Mouse (Mus musculus) forebrain, embryonic 10.5 days (tissue): Measurements from ENCODE around the gene Rgl1. TPM values are rescaled to one million over a fixed set of nuclear protein-coding genes. Genes with fewer than 3 reads are reported as not detected.

ENCODE experiments used
- DNase-seq: peaks from one replicate; pipeline ENCODE4 v3.0.0-alpha.2; 2017; ENCODE audit warnings: low spot score; ENCODE audit errors: extremely low spot score
- H3K27ac ChIP-seq: fragments of 300-500 bp; sonication (generic); 2 replicates; pipeline ENCODE4 v1.5.1; 2016; ENCODE audit warnings: mild to moderate bottlenecking
- H3K27me3 ChIP-seq: fragments of 300-500 bp; sonication (generic); 2 replicates; pipeline ENCODE4 v1.6.1; 2016; ENCODE audit warnings: mild to moderate bottlenecking; ENCODE audit not compliant: poor library complexity, severe bottlenecking
- H3K36me3 ChIP-seq: fragments of 300-500 bp; sonication (generic); replicated peaks from 2 replicates; pipeline ENCODE4 v1.6.1; 2016; ENCODE audit warnings: mild to moderate bottlenecking, moderate library complexity
- H3K4me1 ChIP-seq: fragments of 300-500 bp; sonication (generic); 2 replicates; pipeline ENCODE4 v1.6.1; 2016
- H3K4me3 ChIP-seq: fragments of 300-500 bp; sonication (generic); 2 replicates; pipeline ENCODE4 v1.5.1; 2016; ENCODE audit warnings: mild to moderate bottlenecking, moderate library complexity
- H3K9me3 ChIP-seq: fragments of 300-500 bp; sonication (generic); 2 replicates; pipeline ENCODE4 v1.6.1; 2016; ENCODE audit warnings: mild to moderate bottlenecking, moderate library complexity
- WGBS: fragments of 180-500 bp; shearing (Covaris S2); methylation state at CpG from one replicate; pipeline ENCODE4 v1.1.7; 2016; 5-methylcytosine and 5-hydroxymethylcytosine counted together
- polyA plus RNA-seq: library from polyadenylated mRNA; unstranded; fragments of >200 nt; fragmentation: Nextera tagmentation; extraction: Ambion mirVana; gene quantifications from 2 replicates; pipeline ENCODE4 v1.2.1, GENCODE M21; 2016

The Rgl1 gene
- polyA plus RNA-seq, 1 experiment from 2014 or later = 29.1 TPM

DNA sequence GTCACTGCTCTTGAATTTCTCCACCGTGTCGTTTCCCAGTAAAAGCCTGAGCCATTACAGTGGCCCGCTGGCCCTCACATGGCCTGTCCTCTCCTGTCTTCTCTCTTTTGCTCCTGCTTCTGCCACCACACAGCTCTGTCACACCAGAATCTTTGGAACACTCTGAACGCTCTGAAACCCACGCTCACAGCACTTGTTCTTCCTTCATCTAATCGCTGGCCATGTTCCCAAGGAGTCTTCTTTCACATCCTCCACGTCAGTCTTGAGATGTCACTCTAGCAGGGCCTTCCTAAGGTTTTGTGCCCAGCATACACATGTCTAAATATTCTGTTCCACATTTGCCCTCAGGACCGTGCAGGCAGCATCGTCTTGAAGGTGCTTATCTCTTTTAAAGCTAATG is 4.9 kb upstream of the Rgl1 start:
- no peak overlapping the region for H3K27ac ChIP-seq
- no peak overlapping the region for H3K4me3 ChIP-seq
- peaks cover 9% of the 10 kb centered on the region for H3K4me1 ChIP-seq
- DNase-seq = no peak
- H3K9me3 ChIP-seq = no peaks in the 10 kb centered on the region
- 93% methylated on average over 9 of the region's 9 CpGs for WGBS
- no peaks in the 10 kb centered on the region for H3K27me3 ChIP-seq
- H3K36me3 ChIP-seq = peaks cover 71% of the 10 kb centered on the region

GRCm38 (mm10) chr1:152767749-152768488 is 1.8 kb upstream of the Rgl1 start:
- Histone ChIP-seq H3K27ac (no peak overlapping the region), H3K4me3 (peak overlapping the region; percentile 89), H3K4me1 (peaks cover 19% of the 10 kb centered on the region), H3K27me3 (peaks cover 18% of the 10 kb centered on the region), H3K9me3 (no peaks in the 10 kb centered on the region), H3K36me3 (peaks cover 41% of the 10 kb centered on the region)
- DNase-seq = peak; percentile 83
- WGBS = 13% methylated on average over 5 of the region's 5 CpGs

- Histone ChIP-seq H3K4me3 (peak overlapping the region; percentile 89), H3K36me3 (peaks cover 32% of the 10 kb centered on the region), H3K4me1 (peaks cover 19% of the 10 kb centered on the region), H3K9me3 (no peaks in the 10 kb centered on the region), H3K27me3 (peaks cover 18% of the 10 kb centered on the region), H3K27ac (peak overlapping the region; percentile 92)
- 2% methylated on average over 60 of the region's 60 CpGs for WGBS
- no peak for DNase-seq
Measured at GRCm38 (mm10) chr1:152766804-152767748, 925 bp upstream of the Rgl1 start.

DNA sequence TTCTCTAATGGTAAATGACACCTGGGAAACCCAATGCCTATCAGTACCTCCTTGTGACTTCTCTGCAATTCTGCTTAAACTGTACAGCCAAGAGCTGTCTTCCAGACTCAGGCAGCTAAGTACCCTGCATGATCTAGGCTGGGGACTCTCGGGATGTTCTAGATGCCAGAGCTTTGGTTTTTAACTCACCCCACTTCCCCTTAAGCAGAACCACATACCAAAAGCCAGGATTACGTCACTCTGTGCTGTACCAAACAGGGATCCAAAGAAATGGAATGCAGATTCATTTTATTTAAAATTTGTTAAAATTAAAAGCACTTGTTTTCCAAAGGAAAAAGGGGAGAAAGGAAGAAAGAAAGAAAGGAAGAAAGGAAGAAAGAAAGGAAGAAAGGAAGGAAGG is 4.4 kb downstream of the Rgl1 start:
- peaks cover 9% of the 10 kb centered on the region for H3K4me1 ChIP-seq
- H3K27me3 ChIP-seq = peaks cover 18% of the 10 kb centered on the region
- no peaks in the 10 kb centered on the region for H3K9me3 ChIP-seq
- WGBS = 88% methylated on average over 2 of the region's 2 CpGs
- H3K4me3 ChIP-seq = no peak overlapping the region
- no peak for DNase-seq
- H3K27ac ChIP-seq = no peak overlapping the region
- no peaks in the 10 kb centered on the region for H3K36me3 ChIP-seq

DNA sequence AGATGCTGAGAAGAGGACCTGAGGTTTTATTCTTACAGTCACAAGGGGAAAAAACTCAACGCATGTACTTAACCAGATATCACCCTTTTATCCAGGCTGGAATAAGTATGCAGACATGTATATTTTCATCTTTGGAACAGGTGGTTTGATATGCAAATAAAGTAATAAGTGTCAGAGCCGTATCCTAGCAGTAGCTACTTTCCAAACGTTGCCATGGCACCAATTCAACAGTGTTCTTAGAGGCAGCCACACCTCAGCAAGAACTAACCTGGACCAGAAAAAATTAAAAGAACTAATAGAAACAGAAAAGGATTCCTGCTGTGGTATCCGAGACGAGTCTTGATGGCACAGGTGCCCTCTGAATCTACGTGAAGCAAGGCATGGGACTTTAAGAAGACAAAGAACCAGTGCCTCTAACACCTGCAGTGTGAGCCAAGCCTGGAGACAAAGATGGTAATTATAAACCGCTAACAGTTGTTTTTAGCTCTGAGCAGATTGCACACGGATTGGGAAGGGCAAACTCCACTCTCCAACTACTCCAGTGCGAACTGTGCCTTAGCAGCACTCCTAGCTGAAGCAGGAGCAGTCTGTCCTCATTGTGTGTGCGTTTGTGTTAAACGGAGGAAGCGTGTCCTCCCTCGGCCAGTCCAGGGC is 15.7 kb downstream of the Rgl1 start, which contains the start of gene Apobec4:
Gene Apobec4 (plus strand): TSS at position 240 of the 654 bp plus-strand sequence.
- Histone ChIP-seq H3K4me1 (peaks cover 17% of the 10 kb centered on the region), H3K27ac (peak within 1 kb of the TSS; percentile 22; the same call in 1 of the 2 replicates), H3K9me3 (no peaks in the 10 kb centered on the region), H3K36me3 (no peaks in the 10 kb centered on the region), H3K4me3 (no peak within 1 kb of the TSS), H3K27me3 (no peaks in the 10 kb centered on the region)
- DNase-seq = no peak
- 70% methylated on average over 13 of the region's 13 CpGs for WGBS

DNA sequence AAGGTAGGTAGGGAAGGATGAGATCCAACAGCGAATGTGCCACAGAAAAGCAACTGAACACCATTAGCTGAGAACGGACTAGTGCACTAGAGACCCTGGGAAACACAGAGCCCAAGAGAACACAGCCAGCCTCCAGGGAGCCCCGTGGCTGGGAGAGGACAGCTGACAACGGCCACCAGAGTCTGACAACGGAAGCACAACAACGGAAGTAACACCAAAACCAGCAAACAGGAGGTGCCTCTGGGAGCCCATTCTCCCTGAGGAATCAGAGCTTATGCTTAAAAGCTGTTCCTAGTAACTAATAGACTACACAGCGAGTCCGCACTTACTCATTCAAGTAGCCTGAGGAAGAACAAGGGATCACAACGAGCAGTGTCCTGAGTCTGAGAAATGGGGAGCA is 16.9 kb downstream of the Rgl1 start:
- Histone ChIP-seq H3K4me3 (no peak overlapping the region), H3K4me1 (peaks cover 17% of the 10 kb centered on the region), H3K36me3 (no peaks in the 10 kb centered on the region), H3K27ac (no peak overlapping the region), H3K27me3 (no peaks in the 10 kb centered on the region), H3K9me3 (no peaks in the 10 kb centered on the region)
- no peak for DNase-seq
- 80% methylated on average over 9 of the region's 9 CpGs for WGBS

DNA sequence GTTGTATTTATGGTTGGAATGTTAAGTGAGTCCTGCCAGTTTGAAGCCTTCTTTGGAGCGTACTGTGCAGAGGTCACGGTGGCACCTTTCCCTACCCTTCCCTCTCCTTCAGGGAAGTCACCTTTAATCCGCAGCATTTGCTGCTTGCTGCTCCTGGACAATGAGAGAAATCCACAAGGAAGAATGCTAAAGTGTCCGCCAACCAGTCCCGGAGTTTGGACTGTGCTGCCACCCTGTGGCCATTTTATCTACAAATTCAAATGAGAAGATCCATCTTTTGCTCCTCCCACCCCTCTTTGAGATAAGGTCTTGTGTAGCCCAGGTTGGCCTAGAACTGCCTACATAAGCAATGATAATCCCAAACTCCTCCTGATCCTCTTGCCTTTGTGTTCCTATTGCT is 19.7 kb downstream of the Rgl1 start:
- no peaks in the 10 kb centered on the region for H3K27me3 ChIP-seq
- no peaks in the 10 kb centered on the region for H3K9me3 ChIP-seq
- 8% methylated on average over 5 of the region's 5 CpGs for WGBS
- H3K36me3 ChIP-seq = no peaks in the 10 kb centered on the region
- H3K27ac ChIP-seq = no peak overlapping the region
- peaks cover 17% of the 10 kb centered on the region for H3K4me1 ChIP-seq
- peak; percentile 72 for DNase-seq
- H3K4me3 ChIP-seq = no peak overlapping the region

DNA sequence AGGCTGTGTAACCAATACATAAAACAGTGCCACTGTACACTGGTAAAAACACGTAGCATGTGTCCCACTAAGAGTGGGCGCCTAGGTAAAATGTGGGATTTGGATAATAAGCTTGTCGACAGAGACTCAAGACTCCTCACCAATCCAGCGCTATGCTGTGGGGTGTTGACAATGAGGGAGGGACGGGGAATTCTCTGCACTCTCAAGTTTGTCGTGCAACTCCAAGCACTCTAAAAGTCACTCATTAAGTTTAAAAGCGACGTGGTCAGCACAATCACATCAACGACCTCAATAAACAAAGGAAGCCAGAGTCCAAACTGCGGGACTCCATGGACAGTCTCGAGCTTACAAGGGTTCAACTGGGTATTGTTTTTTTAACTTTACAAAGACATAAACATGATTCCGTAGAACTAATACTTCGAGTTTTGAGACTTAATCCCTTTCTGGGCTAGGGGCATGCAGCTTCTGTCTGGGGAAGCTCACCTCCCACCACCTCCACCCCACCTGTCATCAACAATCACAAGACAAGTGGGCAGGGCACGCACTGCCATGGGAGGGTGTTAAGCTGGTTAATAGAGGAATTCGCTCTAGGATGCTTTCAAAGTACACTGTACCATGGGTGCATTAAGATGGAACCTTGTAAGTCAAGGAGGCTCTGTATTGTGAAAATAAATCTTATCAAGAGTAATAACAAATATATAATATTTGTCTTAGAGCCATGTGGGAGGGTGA is 22.9 kb downstream of the Rgl1 start:
- no peak overlapping the region for H3K27ac ChIP-seq
- H3K36me3 ChIP-seq = no peaks in the 10 kb centered on the region
- no peaks in the 10 kb centered on the region for H3K9me3 ChIP-seq
- no peaks in the 10 kb centered on the region for H3K27me3 ChIP-seq
- H3K4me1 ChIP-seq = peaks cover 5% of the 10 kb centered on the region
- 77% methylated on average over 15 of the region's 15 CpGs for WGBS
- no peak for DNase-seq
- no peak overlapping the region for H3K4me3 ChIP-seq

GRCm38 (mm10) chr1:152739374-152739773 is 26.8 kb downstream of the Rgl1 start:
- no peak for DNase-seq
- Histone ChIP-seq H3K27ac (no peak overlapping the region), H3K9me3 (no peaks in the 10 kb centered on the region), H3K4me1 (no peaks in the 10 kb centered on the region), H3K27me3 (no peaks in the 10 kb centered on the region), H3K4me3 (no peak overlapping the region), H3K36me3 (no peaks in the 10 kb centered on the region)
- WGBS = 94% methylated on average over 11 of the region's 11 CpGs

DNA sequence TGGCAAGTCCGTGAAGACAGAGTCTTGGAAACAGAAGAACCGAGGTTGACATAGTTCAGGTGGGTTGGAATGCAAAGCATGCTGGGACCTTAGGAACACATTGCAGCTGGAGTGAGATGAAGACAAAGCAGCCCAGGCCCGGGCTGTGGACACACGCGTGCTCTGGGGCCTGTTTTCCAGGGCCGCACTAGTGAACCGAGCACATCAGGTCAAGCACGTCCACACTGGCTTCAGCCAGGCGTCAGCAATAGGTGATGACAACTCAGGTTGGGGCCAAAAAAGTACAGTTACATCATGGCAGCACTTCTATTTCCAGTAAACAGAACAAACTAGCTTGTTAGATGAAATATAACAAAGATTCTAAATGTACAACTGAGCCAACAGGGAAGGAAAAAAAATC is 27.4 kb downstream of the Rgl1 start:
- Histone ChIP-seq H3K9me3 (no peaks in the 10 kb centered on the region), H3K4me1 (no peaks in the 10 kb centered on the region), H3K4me3 (no peak overlapping the region), H3K27ac (no peak overlapping the region), H3K36me3 (no peaks in the 10 kb centered on the region), H3K27me3 (no peaks in the 10 kb centered on the region)
- 92% methylated on average over 9 of the region's 9 CpGs for WGBS
- DNase-seq = no peak

GRCm38 (mm10) chr1:152727604-152728236 is 38.4 kb downstream of the Rgl1 start:
- Histone ChIP-seq H3K36me3 (no peaks in the 10 kb centered on the region), H3K4me3 (no peak overlapping the region), H3K27me3 (no peaks in the 10 kb centered on the region), H3K4me1 (no peaks in the 10 kb centered on the region), H3K27ac (no peak overlapping the region), H3K9me3 (no peaks in the 10 kb centered on the region)
- no peak for DNase-seq
- 90% methylated on average over 4 of the region's 5 CpGs for WGBS

DNA sequence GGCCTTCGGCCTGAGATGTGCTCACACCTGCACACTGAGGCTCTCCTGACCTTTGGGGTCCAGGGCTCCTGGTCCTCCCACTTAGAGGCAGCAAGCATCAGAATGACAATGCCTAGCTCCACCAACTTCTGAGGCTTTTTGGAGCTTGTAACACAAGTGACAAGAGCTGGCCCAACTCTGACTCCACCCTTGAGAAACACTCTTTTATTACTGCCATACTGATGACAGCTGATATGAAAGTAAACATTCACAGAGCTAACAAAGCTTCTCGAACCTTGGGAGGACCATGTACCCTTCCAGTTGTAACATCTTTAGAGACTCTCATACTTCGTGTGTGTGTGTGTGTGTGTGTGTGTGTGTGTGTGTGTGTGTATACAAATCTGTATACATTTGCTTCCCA is 40.1 kb downstream of the Rgl1 start:
- H3K27me3 ChIP-seq = no peaks in the 10 kb centered on the region
- no peak overlapping the region for H3K27ac ChIP-seq
- no peak overlapping the region for H3K4me3 ChIP-seq
- WGBS = 83% methylated on average over 3 of the region's 3 CpGs
- H3K36me3 ChIP-seq = no peaks in the 10 kb centered on the region
- H3K4me1 ChIP-seq = no peaks in the 10 kb centered on the region
- no peak for DNase-seq
- H3K9me3 ChIP-seq = no peaks in the 10 kb centered on the region
